Comparison of ENCODE assay signal across 25 mouse cellular contexts in the genomic region with DNA sequence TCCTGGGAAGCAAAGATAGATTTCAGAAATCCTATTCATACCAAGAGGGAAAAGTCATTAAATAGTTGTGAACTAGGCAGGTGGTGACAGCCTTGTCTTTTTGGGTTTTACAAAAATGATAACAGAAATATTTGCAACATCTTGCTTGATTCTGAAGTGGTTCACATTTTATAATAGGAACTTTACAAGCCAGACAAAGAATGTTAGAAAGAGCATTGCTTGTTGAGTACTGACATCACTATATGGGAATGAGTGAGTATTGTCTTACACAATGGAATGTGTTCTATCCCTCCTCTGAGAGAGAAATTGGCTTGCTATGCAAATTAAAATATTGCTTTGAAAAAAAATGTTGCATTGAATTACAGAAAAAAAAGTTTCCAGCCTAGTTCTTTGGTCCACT.
DNase-seq lines count a peak whose midpoint lies in the region; ATAC-seq and TF ChIP-seq lines count a peak whose summit lies in the region.
"Had no signal": no experiment of that assay in that cellular context is flagged by ENCODE, and none has a peak within 500 bp of the region (broad histone marks: within the 10 kb centered on the region; RNA-seq: fewer than 3 reads in every experiment).

No protein-coding gene starts in this region.

- H3K27me3 ChIP-seq in limb, embryonic 14.5 days (ENCODE audit: control insufficient read depth, insufficient read depth, low read length) = no peaks in the 10 kb centered on the region
- H3K27me3 ChIP-seq in limb, embryonic 10.5 days (ENCODE audit: low read depth, poor library complexity, severe bottlenecking) = peaks cover 19% of the 10 kb centered on the region; the same call in 1 of the 2 replicates
- H3K27me3 ChIP-seq: embryonic facial prominence, embryonic 15.5 days; heart, embryonic 13.5 days; hindbrain, embryonic 12.5 days; hindbrain, embryonic 15.5 days had no signal

- no peak overlapping the region for H3K4me3 ChIP-seq in limb, embryonic 14.5 days (replicated peaks; ENCODE audit: low read length)
- no peak overlapping the region for H3K4me3 ChIP-seq in limb, embryonic 10.5 days
- H3K4me3 ChIP-seq: embryonic facial prominence, embryonic 15.5 days; erythroblast, embryonic 14.5 days; gastrocnemius, adult 2 months; heart, embryonic 13.5 days; hindbrain, embryonic 12.5 days; hindbrain, embryonic 15.5 days had no signal

- H3K4me1 ChIP-seq in limb, embryonic 14.5 days (ENCODE audit: control insufficient read depth, insufficient read depth, low read length) = no peaks in the 10 kb centered on the region
- H3K4me1 ChIP-seq in limb, embryonic 10.5 days = no peaks in the 10 kb centered on the region
- H3K4me1 ChIP-seq: embryonic facial prominence, embryonic 15.5 days; heart, embryonic 13.5 days; hindbrain, embryonic 12.5 days; hindbrain, embryonic 15.5 days had no signal

- ATAC-seq in limb, embryonic 14.5 days (ENCODE audit: low FRiP score, low read depth) = peak; percentile 62; the same call in 1 of the 2 replicates
- ATAC-seq in megakaryocyte-erythroid progenitor cell, adult 5-6 weeks (replicated peaks; ENCODE audit: low FRiP score, low TSS enrichment, poor library complexity, severe bottlenecking) = no peak
- ATAC-seq: activated CD4-positive, CD25-positive, alpha-beta regulatory T cell, adult 4 months; forebrain, embryonic 14.5 days; forebrain, postnatal 0 days; intestine, postnatal 0 days had no signal

- H3K4me2 ChIP-seq in limb, embryonic 14.5 days (replicated peaks; ENCODE audit: low read depth, low read length, severe bottlenecking) = no peak overlapping the region
- H3K4me2 ChIP-seq: embryonic facial prominence, embryonic 15.5 days; heart, embryonic 13.5 days; hindbrain, embryonic 12.5 days; hindbrain, embryonic 15.5 days had no signal

- no peaks in the 10 kb centered on the region for H3K9me3 ChIP-seq in limb, embryonic 14.5 days (ENCODE audit: control insufficient read depth, low read length)
- H3K9me3 ChIP-seq in limb, embryonic 10.5 days (replicated peaks) = no peaks in the 10 kb centered on the region
- H3K9me3 ChIP-seq: embryonic facial prominence, embryonic 15.5 days; heart, embryonic 13.5 days; hindbrain, embryonic 12.5 days; hindbrain, embryonic 15.5 days had no signal

- TF ChIP-seq POLR2A in limb, embryonic 14.5 days (IDR thresholded peaks at IDR 0.05; ENCODE audit: borderline replicate concordance, extremely low read depth, insufficient read depth, insufficient read length) = no peak

- no peak overlapping the region for H3K27ac ChIP-seq in limb, embryonic 14.5 days (replicated peaks; ENCODE audit: low read depth, low read length)
- H3K27ac ChIP-seq in limb, embryonic 10.5 days = no peak overlapping the region
- H3K27ac ChIP-seq: embryonic facial prominence, embryonic 15.5 days; gastrocnemius, adult 2 months; heart, embryonic 13.5 days; hindbrain, embryonic 12.5 days; hindbrain, embryonic 15.5 days had no signal

- intact Hi-C loops in left cerebral cortex, postnatal 36 days (cut with DNase I) = no loop called here

- no peak overlapping the region for H3K9ac ChIP-seq in limb, embryonic 14.5 days (ENCODE audit: low read depth, low read length, severe bottlenecking)
- H3K9ac ChIP-seq: embryonic facial prominence, embryonic 15.5 days; forebrain, postnatal 0 days; heart, embryonic 13.5 days; hindbrain, embryonic 12.5 days; hindbrain, embryonic 15.5 days had no signal

- no peaks in the 10 kb centered on the region for H3K36me3 ChIP-seq in limb, embryonic 14.5 days (ENCODE audit: control insufficient read depth, insufficient read depth, low read length)
- H3K36me3 ChIP-seq in limb, embryonic 10.5 days = no peaks in the 10 kb centered on the region
- H3K36me3 ChIP-seq: embryonic facial prominence, embryonic 15.5 days; heart, embryonic 13.5 days; hindbrain, embryonic 12.5 days; hindbrain, embryonic 15.5 days had no signal

- peak; percentile 18 for DNase-seq in limb, embryonic 14.5 days (ENCODE audit: low spot score)
- DNase-seq in limb, embryonic 10.5 days (ENCODE audit: low spot score) = no peak
- DNase-seq in NIH3T3 (ENCODE audit: low read depth) = peak; percentile 17
- peak; percentile 24 for DNase-seq in fibroblast of lung, adult 2 months (ENCODE audit: low read depth)
- DNase-seq in left cerebral cortex, postnatal 36 days (ENCODE audit: low spot score in 2 of 2) = no peak
- DNase-seq: adrenal gland, adult 8-10 months; adrenal gland, postnatal 25 days; cerebellum, adult 11-12 months; cerebellum, adult 8-10 months; cerebellum, postnatal 10 days; cerebellum, postnatal 36 days; embryo, embryonic 11 days; forebrain, postnatal 0 days; gastrocnemius, adult 2 months; gastrocnemius, postnatal 25 days; heart, adult 18-20 months had no signal

Comparison
In these comparisons a context has a peak if more than half of its experiments do, and no peak if none do; other contexts are left out.
1. DNase-seq: peak in limb, embryonic 14.5 days (single experiment), NIH3T3 (single experiment) and fibroblast of lung, adult 2 months (single experiment); none in limb, embryonic 10.5 days (single experiment) and left cerebral cortex, postnatal 36 days (0 of 2).